Mouse (Mus musculus) CH12.LX (cell line): ENCODE results near the gene Esrra. TPM values are rescaled to one million over a fixed set of nuclear protein-coding genes. Genes with fewer than 3 reads are reported as not detected.

Source experiments
- DNase-seq: peaks from one replicate; pipeline ENCODE4 v3.0.0-alpha.2; 2013; ENCODE audit errors: extremely low read depth
- H3K27ac ChIP-seq: 2 replicates; pipeline ENCODE4 v1.5.1; 2012; ENCODE audit warnings: low read depth, mild to moderate bottlenecking, control low read depth, moderate library complexity; ENCODE audit not compliant: insufficient read depth
- H3K27me3 ChIP-seq: replicated peaks from 2 replicates; pipeline ENCODE3; 2012; ENCODE audit warnings: inconsistent platforms
- H3K36me3 ChIP-seq, 2 experiments: replicated peaks in 1 of 2; 2 replicates each; pipeline versions ENCODE3 to v1.6.1; 2012; ENCODE audit warnings: inconsistent platforms in 1 of 2, low read length in 1 of 2, mild to moderate bottlenecking in 1 of 2, mixed read lengths in 1 of 2, moderate library complexity in 1 of 2; ENCODE audit not compliant: control insufficient read depth in 1 of 2, insufficient read depth in 1 of 2
- H3K4me1 ChIP-seq, 2 experiments: 2 replicates each; pipeline ENCODE4 v1.6.1; 2012; ENCODE audit warnings: inconsistent platforms in 1 of 2, moderate library complexity in 1 of 2; ENCODE audit not compliant: insufficient read depth in 2 of 2, control insufficient read depth in 1 of 2
- H3K4me2 ChIP-seq: 2 replicates; pipeline ENCODE4 v1.6.1; 2012; ENCODE audit warnings: low read depth, mild to moderate bottlenecking, control low read depth; ENCODE audit not compliant: poor library complexity, insufficient read depth, severe bottlenecking
- H3K4me3 ChIP-seq, 3 experiments: fragments of 150-350 bp in 1 of 3; sonication (generic) in 1 of 3; replicated peaks in 1 of 3; 2 replicates each; pipeline versions ENCODE3 to v1.5.1; 2011 to 2012; ENCODE audit warnings: low read depth in 2 of 3, low read length in 2 of 3, mild to moderate bottlenecking in 2 of 3, moderate library complexity in 2 of 3, control low read depth in 1 of 3, improper control_type of control experiment in 1 of 3, inconsistent platforms in 1 of 3, mixed read lengths in 1 of 3; ENCODE audit not compliant: poor library complexity in 1 of 3
- H3K79me2 ChIP-seq: replicated peaks from 2 replicates; pipeline ENCODE4 v1.6.1; 2012; ENCODE audit warnings: mild to moderate bottlenecking, moderate library complexity; ENCODE audit not compliant: control insufficient read depth, poor library complexity, insufficient read depth, severe bottlenecking; ENCODE audit errors: extremely low read depth
- H3K9ac ChIP-seq: 2 replicates; pipeline ENCODE4 v1.6.1; 2012; ENCODE audit warnings: low read depth, mild to moderate bottlenecking, control low read depth, moderate library complexity; ENCODE audit not compliant: insufficient read depth
- H3K9me3 ChIP-seq: replicated peaks from 2 replicates; pipeline ENCODE3; 2012; ENCODE audit warnings: low read length, inconsistent platforms, mixed read lengths
- BHLHE40 ChIP-seq: IDR thresholded peaks from 2 replicates; pipeline ENCODE4 v1.6.1; 2011; ENCODE audit warnings: mild to moderate bottlenecking, low read depth, low read length, improper control_type of control experiment
- CHD1 ChIP-seq: IDR thresholded peaks from 2 replicates; pipeline ENCODE4 v1.6.1; 2012; ENCODE audit warnings: low read depth, low read length, improper control_type of control experiment, inconsistent platforms
- CHD2 ChIP-seq: IDR thresholded peaks from 2 replicates; pipeline ENCODE4 v1.6.1; 2011; ENCODE audit warnings: low read length, improper control_type of control experiment
- CTCF ChIP-seq, 2 experiments: IDR thresholded peaks in 1 of 2; conservative IDR thresholded peaks in 1 of 2; 2 replicates each; pipeline ENCODE4 v1.5.1; 2011 to 2012; ENCODE audit warnings: low read depth in 2 of 2, low read length in 2 of 2, improper control_type of control experiment in 1 of 2, inconsistent platforms in 1 of 2, mild to moderate bottlenecking in 1 of 2, moderate library complexity in 1 of 2
- E2F4 ChIP-seq: IDR thresholded peaks from 2 replicates; pipeline ENCODE4 v1.6.1; 2011; ENCODE audit warnings: low read depth, low read length, improper control_type of control experiment; ENCODE audit not compliant: insufficient replicate concordance
- ELF1 ChIP-seq: IDR thresholded peaks from 2 replicates; pipeline ENCODE4 v1.6.1; 2014; ENCODE audit warnings: low read depth, mild to moderate bottlenecking, inconsistent platforms, low read length, improper control_type of control experiment
- EP300 ChIP-seq: IDR thresholded peaks from 2 replicates; pipeline ENCODE4 v1.6.1; 2011; ENCODE audit warnings: low read length, improper control_type of control experiment
- JUN ChIP-seq: IDR thresholded peaks from 2 replicates; pipeline ENCODE4 v1.6.1; 2011; ENCODE audit warnings: low read depth, mild to moderate bottlenecking, low read length, improper control_type of control experiment, moderate library complexity; ENCODE audit not compliant: insufficient read depth
- MAX ChIP-seq: IDR thresholded peaks from 2 replicates; pipeline ENCODE4 v1.6.1; 2011; ENCODE audit warnings: low read length, improper control_type of control experiment
- MAZ ChIP-seq: IDR thresholded peaks from 2 replicates; pipeline ENCODE4 v1.6.1; 2012; ENCODE audit warnings: low read depth, mild to moderate bottlenecking, inconsistent platforms, low read length, improper control_type of control experiment, moderate library complexity
- NELFE ChIP-seq: IDR thresholded peaks from 2 replicates; pipeline ENCODE4 v1.6.1; 2011; ENCODE audit warnings: low read depth, low read length, improper control_type of control experiment
- POLR2A ChIP-seq: IDR thresholded peaks from 2 replicates; pipeline ENCODE4 v1.6.1; 2011; ENCODE audit warnings: low read depth, mild to moderate bottlenecking, improper control_type of control experiment, low read length
- RCOR1 ChIP-seq: conservative IDR thresholded peaks from 2 replicates; pipeline ENCODE4 v1.6.1; 2012; ENCODE audit warnings: low read depth, mild to moderate bottlenecking, inconsistent platforms, low read length, improper control_type of control experiment
- SIN3A ChIP-seq: IDR thresholded peaks from 2 replicates; pipeline ENCODE4 v1.6.1; 2012; ENCODE audit warnings: low read length, improper control_type of control experiment, inconsistent platforms
- TCF12 ChIP-seq: IDR thresholded peaks from 2 replicates; pipeline ENCODE4 v1.6.1; 2014; ENCODE audit warnings: low read depth, mild to moderate bottlenecking, inconsistent platforms, low read length, improper control_type of control experiment
- USF2 ChIP-seq: conservative IDR thresholded peaks from 2 replicates; pipeline ENCODE4 v1.6.1; 2011; ENCODE audit warnings: low read depth, low read length, improper control_type of control experiment
- ZMIZ1 ChIP-seq: IDR thresholded peaks from 2 replicates; pipeline ENCODE4 v1.6.1; 2012; ENCODE audit warnings: low read depth, mild to moderate bottlenecking, inconsistent platforms, low read length, improper control_type of control experiment
- dilution Hi-C: fragments of 300-500 bp; cut with MboI; formaldehyde crosslinking; loops from 2 replicates; pipeline ENCODE4 v1.14.3; 2020; ENCODE audit warnings: low sequenced_read_pairs; ENCODE audit not compliant: extremely low pct_unique_long_range_greater_than_20kb, extremely low pct_ligation_motif_present
- in situ Hi-C: fragments of 300-500 bp; cut with MboI; formaldehyde crosslinking; loops from 3 replicates; pipeline ENCODE4 v1.14.3; 2019; ENCODE audit warnings: low sequenced_read_pairs, low pct_ligation_motif_present, low pct_unique_long_range_greater_than_20kb, mixed read lengths
- polyA plus RNA-seq: library from polyadenylated mRNA; unstranded; fragments of >175 nt; gene quantifications from 2 replicates; pipeline ENCODE4 v1.2.1, GENCODE M21; 2012; ENCODE audit warnings: low read depth; ENCODE audit not compliant: insufficient read length
- total RNA-seq, 2 experiments: library from RNA; depleted of rRNA; stranded (reverse); fragments of 300-350 nt in 1 of 2; fragments of >200 nt in 1 of 2; gene quantifications; 2 replicates each; pipeline ENCODE4 v1.2.3; 2012 to 2014

Esrra gene
- total and polyA plus RNA-seq, 3 experiments: 13.6 to 28.7 (median 15.6) TPM

- in situ Hi-C loops: no loop called here
- H3K4me1 ChIP-seq: peaks cover 9 to 49% of the 10 kb centered on the region in 2 experiments
- no peak overlapping the region for H3K9ac ChIP-seq
- no peak overlapping the region for H3K27ac ChIP-seq
- peaks cover 4 to 13% of the 10 kb centered on the region in 2 experiments for H3K36me3 ChIP-seq
- dilution Hi-C loops: no loop called here
- no peak overlapping the region for H3K4me2 ChIP-seq
- no peak overlapping the region for H3K4me3 ChIP-seq
- TF ChIP-seq RCOR1: no peak
- TF ChIP-seq ELF1: no peak
- no peak for TF ChIP-seq USF2
- no peak for TF ChIP-seq BHLHE40
- no peak for TF ChIP-seq NELFE
- no peak for TF ChIP-seq SIN3A
- TF ChIP-seq EP300: no peak
- no peak for TF ChIP-seq MAX
- TF ChIP-seq E2F4: no peak
- TF ChIP-seq ZMIZ1: no peak
- TF ChIP-seq MAZ: no peak
- peaks cover 3% of the 10 kb centered on the region for H3K27me3 ChIP-seq
- H3K79me2 ChIP-seq: peaks cover 3% of the 10 kb centered on the region; the same call in 1 of the 2 replicates
- no peak for DNase-seq
- no peaks in the 10 kb centered on the region for H3K9me3 ChIP-seq
Observed at GRCm38 (mm10) chr19:6970460-6971085, 49.0 kb upstream of the Esrra start.

DNA sequence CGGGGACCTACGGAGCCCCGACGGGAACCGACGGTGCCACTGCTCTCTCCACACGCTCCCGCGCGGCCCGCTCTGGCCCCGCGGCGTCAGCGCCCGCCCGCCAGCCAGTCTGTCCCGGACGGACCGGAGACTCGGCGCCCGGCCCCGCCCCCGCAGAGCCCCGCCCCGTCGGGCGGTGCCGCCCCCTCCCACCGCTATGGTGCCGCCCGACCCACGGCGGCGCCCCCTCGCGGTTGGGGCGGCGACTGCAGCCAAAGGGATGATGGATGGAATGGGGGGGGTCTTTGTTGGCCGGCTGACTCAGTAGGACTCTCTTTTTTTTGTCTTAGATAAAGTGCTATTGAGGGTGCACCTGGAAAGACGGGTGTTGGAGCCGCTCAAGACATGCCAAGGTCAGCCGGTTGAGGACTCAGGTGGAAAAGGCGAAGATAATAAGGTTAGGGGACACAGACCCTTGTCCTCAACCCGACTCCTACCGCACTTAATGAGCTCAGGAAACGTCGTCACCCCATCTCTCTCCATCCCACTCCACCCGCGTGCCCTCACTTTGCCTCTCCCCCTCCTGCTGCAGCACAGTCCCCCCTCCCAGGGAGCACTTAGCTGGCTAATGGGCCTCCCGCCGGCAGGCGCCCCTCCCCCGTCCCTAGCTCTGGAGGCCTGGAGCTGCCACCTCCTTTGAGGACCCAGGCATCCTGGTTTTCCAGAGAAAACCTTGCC, 48.2 kb upstream of the Esrra start:
- Histone ChIP-seq H3K9me3 (no peaks in the 10 kb centered on the region), H3K9ac (peak overlapping the region; percentile 69; the same call in 1 of the 2 replicates), H3K36me3 (peaks cover 4 to 21% of the 10 kb centered on the region in 2 experiments)
- dilution Hi-C loops: no loop called here
- in situ Hi-C loops: no loop called here
- TF ChIP-seq POLR2A (peak; percentile 72), CHD1 (no peak), TCF12 (0 out of 2 replicates have a peak, but pooled peaks have one; percentile 12), CTCF (conservative IDR thresholded peaks at IDR 0.05 in 1 of 2, IDR thresholded peaks at IDR 0.05 in 1 of 2; ENCODE audit: low read depth in 2 of 2, low read length in 2 of 2) (peak; percentile 13 to 68; a peak in 2 of 4 replicates), CHD2 (no peak), JUN (no peak)
- TF ChIP-seq, all 38 proteins: peak for 3
- H3K27me3 ChIP-seq: peaks cover 3% of the 10 kb centered on the region
- H3K79me2 ChIP-seq: no peaks in the 10 kb centered on the region
- H3K4me2 ChIP-seq: peak overlapping the region; percentile 39
- H3K27ac ChIP-seq: no peak overlapping the region
- H3K4me3 ChIP-seq: peak overlapping the region; percentile 39 to 80 (median 70)
- H3K4me1 ChIP-seq: peaks cover 9 to 49% of the 10 kb centered on the region in 2 experiments
- DNase-seq: no peak
